Mouse (Mus musculus): ENCODE data around the gene Meltf.

DNA sequence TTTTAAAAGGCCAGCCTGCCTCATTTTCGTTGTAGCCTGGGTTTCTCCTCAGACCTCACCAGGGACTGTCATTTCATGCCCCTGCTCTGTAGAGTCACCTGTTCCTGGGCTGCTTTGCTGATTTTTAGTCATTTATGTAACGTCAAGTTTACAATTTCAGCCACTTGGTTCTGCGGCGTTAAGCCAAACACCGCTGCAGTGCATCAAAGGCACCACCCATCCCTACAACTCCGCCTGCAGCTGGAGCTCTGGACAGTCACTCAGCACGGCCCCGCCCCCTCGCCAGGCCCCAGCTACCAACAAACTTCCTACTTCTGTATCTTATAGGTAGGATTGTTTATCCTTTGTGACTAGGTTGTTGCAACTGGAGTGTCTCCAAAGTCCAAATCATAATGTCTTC, 28.3 kb downstream of the Meltf start:
- no peak for TF ChIP-seq CTCF (IDR thresholded peaks at IDR 0.05; ENCODE audit: control insufficient read depth, insufficient read depth, insufficient read length)
- no peak for TF ChIP-seq CEBPB (IDR thresholded peaks at IDR 0.05; ENCODE audit: low read depth)
- TF ChIP-seq MAX (IDR thresholded peaks at IDR 0.05), result no peak

All from C2C12 (cell line).